Mouse (Mus musculus) thymus, adult 2 months (tissue): ENCODE measurements around the gene Exog.

Experiments
- CTCF ChIP-seq: fragments of 200-500 bp; IDR thresholded peaks from 2 replicates; pipeline ENCODE4 v1.5.1; 2012; ENCODE audit warnings: mild to moderate bottlenecking, control low read depth, low read length, moderate library complexity, borderline replicate concordance; ENCODE audit not compliant: control insufficient read depth, poor library complexity, insufficient read depth; ENCODE audit errors: extremely low read depth
- POLR2A ChIP-seq: fragments of 200-500 bp; IDR thresholded peaks from 2 replicates; pipeline ENCODE4 v1.6.1; 2012; ENCODE audit warnings: mild to moderate bottlenecking, low read length, control low read depth, moderate library complexity; ENCODE audit not compliant: control insufficient read depth, poor library complexity, insufficient read depth; ENCODE audit errors: extremely low read depth

- TF ChIP-seq CTCF (no peak), POLR2A (no peak)
Measured at GRCm38 (mm10) chr9:119497546-119498246, 53.0 kb downstream of the Exog start.
